Mouse (Mus musculus): ENCODE results near the gene Strn. TPM values are rescaled to one million over a fixed set of nuclear protein-coding genes. Genes with fewer than 3 reads are reported as not detected.
A peak's percentile ranks its signal among the peaks of the same experiment; 100 is the strongest.

The Strn gene
- polyA plus RNA-seq, 2 experiments from 2014 or later = 8.3 to 8.8 TPM

GRCm38 (mm10) chr17:78614481-78614880 lies 122.5 kb downstream of the Strn start:
- no peak for ATAC-seq

- no peak for ATAC-seq
These were observed 125.9 kb downstream of the Strn start for GRCm38 (mm10) chr17:78611117-78611516.

- ATAC-seq = no peak
These were observed 127.7 kb downstream of the Strn start for GRCm38 (mm10) chr17:78609191-78609855.

- ATAC-seq = no peak
These were observed 128.3 kb downstream of the Strn start for GRCm38 (mm10) chr17:78608716-78609115.

- ATAC-seq = no peak
These were observed 128.8 kb downstream of the Strn start for GRCm38 (mm10) chr17:78608135-78608670.

- no peak for ATAC-seq
These were observed 132.6 kb downstream of the Strn start for GRCm38 (mm10) chr17:78604431-78604830.

- ATAC-seq = peak; percentile 28
These were observed 133.1 kb downstream of the Strn start for GRCm38 (mm10) chr17:78603872-78604271.

GRCm38 (mm10) chr17:78602316-78602715 lies 134.7 kb downstream of the Strn start:
- peak; percentile 50 for ATAC-seq

GRCm38 (mm10) chr17:78601601-78602000 lies 135.4 kb downstream of the Strn start:
- no peak for ATAC-seq

- ATAC-seq = no peak
These were observed 136.0 kb downstream of the Strn start for GRCm38 (mm10) chr17:78601042-78601441.

Other genes starting within 250 kb of the Strn start
- gene Vit, start 229.1 kb downstream of the Strn start, polyA plus RNA-seq (2017; shearing (Covaris generic)) = not detected
- 1 to 10 TPM; 8.7 to 10.0 TPM for gene Heatr5b, start 98.2 kb upstream of the Strn start, polyA plus RNA-seq (2017; shearing (Covaris generic))
- 100 to 1,000 TPM in 1 of 2 experiments, 10 to 100 TPM in 1; 77.1 to 109 TPM for gene Gpatch11, start 98.4 kb upstream of the Strn start, polyA plus RNA-seq (2017; shearing (Covaris generic))
- gene Eif2ak2, start 145.4 kb upstream of the Strn start, polyA plus RNA-seq (2017; shearing (Covaris generic)) = 10 to 100 TPM; 23.5 to 37.7 TPM
- gene Sult6b1, start 169.8 kb upstream of the Strn start, polyA plus RNA-seq (2017; shearing (Covaris generic)) = 1 to 10 TPM in 1 of 2 experiments, under 1 TPM in 1; 0.68 to 1.4 TPM
- 10 to 100 TPM; 82.0 to 84.0 TPM for gene Cebpzos, start 179.3 kb upstream of the Strn start, polyA plus RNA-seq (2017; shearing (Covaris generic))
- gene Cebpz, start 199.9 kb upstream of the Strn start, polyA plus RNA-seq (2017; shearing (Covaris generic)) = 10 to 100 TPM; 49.7 to 74.8 TPM
- 10 to 100 TPM; 58.3 to 60.6 TPM for gene Ndufaf7, start 199.9 kb upstream of the Strn start, polyA plus RNA-seq (2017; shearing (Covaris generic))

All from activated CD4-positive, CD25-positive, alpha-beta regulatory T cell, adult 4 months (primary cell).